Mouse (Mus musculus) activated CD4-positive, CD25-positive, alpha-beta regulatory T cell, adult 4 months (primary cell): ENCODE results near the gene Gm6803. TPM values are rescaled to one million over a fixed set of nuclear protein-coding genes. Genes with fewer than 3 reads are reported as not detected.
"Not testable (repeated sequence)": the region's sequence is repeated elsewhere in the genome, so short reads cannot be mapped to it uniquely, and the experiment has no call there.

Source experiments
- ATAC-seq: one replicate; pipeline ENCODE4 v1.8.0; 2017
- polyA plus RNA-seq, 2 experiments: library from polyadenylated mRNA; unstranded; fragments of 100-300 nt; shearing (Covaris generic); gene quantifications; one replicate each; pipeline ENCODE4 v1.2.1; 2017

Gm6803 gene
- polyA plus RNA-seq, result not detected

GRCm38 (mm10) chr12:88018671-88019070 is at the start of gene Gm6803:
Gm6803 (minus strand) TSS chr12:88018771.
- ATAC-seq, result not testable (repeated sequence)

DNA sequence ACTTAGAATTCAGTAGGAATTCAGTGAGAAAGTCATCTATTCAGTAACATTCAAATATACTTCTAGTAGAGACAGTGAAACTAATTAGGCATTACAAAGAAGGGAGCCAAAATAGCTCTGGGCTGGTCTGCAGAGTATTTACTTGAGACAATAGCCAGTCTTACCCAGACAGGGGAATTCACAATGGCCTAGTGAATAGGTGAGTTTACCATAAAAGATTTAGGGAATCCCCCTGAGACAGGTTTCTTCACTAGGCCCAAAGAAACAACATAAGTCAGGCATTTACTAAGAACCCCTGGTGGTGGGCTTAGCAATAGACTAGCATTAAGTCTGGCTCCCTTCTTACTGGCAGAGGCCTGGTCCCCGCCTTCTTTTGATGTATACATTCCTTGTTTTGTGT is 26.7 kb upstream of the Gm6803 start:
- ATAC-seq, result not testable (repeated sequence)

GRCm38 (mm10) chr12:88039703-88040102 is 21.1 kb upstream of the Gm6803 start:
- not testable (repeated sequence) for ATAC-seq

GRCm38 (mm10) chr12:88039062-88039461 is 20.5 kb upstream of the Gm6803 start:
- ATAC-seq, result not testable (repeated sequence)

- ATAC-seq, result not testable (repeated sequence)
Measured at GRCm38 (mm10) chr12:88032250-88032649, 13.7 kb upstream of the Gm6803 start.

- ATAC-seq, result not testable (repeated sequence)
Measured at GRCm38 (mm10) chr12:88026704-88027103, 8.1 kb upstream of the Gm6803 start, which contains the start of gene Gm2056. Gm2056 (plus strand) TSS chr12:88027004.

GRCm38 (mm10) chr12:88011548-88011947 is 7.0 kb downstream of the Gm6803 start, which contains the start of gene Gm2075:
Gm2075 (plus strand) TSS chr12:88011848.
- not testable (repeated sequence) for ATAC-seq

DNA sequence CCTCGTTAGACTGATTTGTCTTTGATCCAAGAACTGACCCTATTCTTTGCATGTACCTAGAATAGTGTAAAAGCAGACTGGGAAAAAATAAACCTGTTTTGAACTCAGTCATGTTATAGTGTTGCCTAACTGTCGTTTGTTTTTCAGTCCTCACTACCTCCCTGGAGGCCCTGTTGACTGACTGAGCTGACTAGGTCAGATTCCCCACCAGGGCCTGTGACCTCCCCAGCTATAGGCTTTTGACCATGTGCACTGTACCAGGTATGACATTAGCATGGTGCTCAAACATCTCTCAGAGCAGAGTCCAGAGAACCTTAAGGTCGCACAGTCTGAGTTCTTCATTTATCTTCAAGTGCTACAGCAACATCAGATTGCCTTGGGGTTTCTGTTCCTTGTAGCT is 14.5 kb downstream of the Gm6803 start:
- ATAC-seq, result not testable (repeated sequence)

DNA sequence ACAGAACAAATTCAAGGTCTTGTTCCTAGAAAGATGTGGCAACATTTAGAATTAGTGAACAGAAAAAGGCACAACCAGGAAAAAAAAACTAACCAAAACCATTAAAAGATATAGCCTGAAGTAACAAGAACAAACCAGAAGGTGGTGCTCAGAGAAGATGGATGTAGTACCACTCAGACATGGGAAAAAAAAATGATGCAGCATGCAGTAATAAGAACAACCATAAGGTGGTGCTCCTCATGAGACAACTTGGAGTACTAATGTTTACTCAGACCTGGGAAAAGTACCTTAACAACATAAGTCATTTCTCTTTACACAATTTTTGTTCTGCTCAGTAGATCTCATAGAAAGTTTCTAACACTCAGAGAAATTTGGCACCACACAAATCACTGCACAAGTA is 34.6 kb downstream of the Gm6803 start:
- not testable (repeated sequence) for ATAC-seq

Other genes with a start within 250 kb of the Gm6803 start
- not detected for gene Gm21319, start 243.0 kb downstream of the Gm6803 start, polyA plus RNA-seq
- not detected for gene Gm21936, start 223.3 kb downstream of the Gm6803 start, polyA plus RNA-seq
- not detected for gene BB287469, start 202.2 kb downstream of the Gm6803 start, polyA plus RNA-seq
- not detected for gene Gm2001, start 176.4 kb downstream of the Gm6803 start, polyA plus RNA-seq
- gene Gm2016, start 144.7 kb downstream of the Gm6803 start, polyA plus RNA-seq, result not detected
- not detected for gene Gm2022, start 123.4 kb downstream of the Gm6803 start, polyA plus RNA-seq
- not detected for gene Gm2035, start 98.9 kb downstream of the Gm6803 start, polyA plus RNA-seq
- gene Gm2042, start 64.7 kb downstream of the Gm6803 start, polyA plus RNA-seq, result not detected
- gene Gm2075, start 6.9 kb downstream of the Gm6803 start, polyA plus RNA-seq, result not detected
- not detected for gene Gm2056, start 8.2 kb upstream of the Gm6803 start, polyA plus RNA-seq
- not detected for gene Gm16368, start 64.9 kb upstream of the Gm6803 start, polyA plus RNA-seq
- gene Gm10436, start 163.3 kb upstream of the Gm6803 start, polyA plus RNA-seq, result not detected
- not detected for gene Gm8332, start 231.3 kb upstream of the Gm6803 start, polyA plus RNA-seq